ENCODE assay signal across 8 mouse cellular contexts in the genomic region with DNA sequence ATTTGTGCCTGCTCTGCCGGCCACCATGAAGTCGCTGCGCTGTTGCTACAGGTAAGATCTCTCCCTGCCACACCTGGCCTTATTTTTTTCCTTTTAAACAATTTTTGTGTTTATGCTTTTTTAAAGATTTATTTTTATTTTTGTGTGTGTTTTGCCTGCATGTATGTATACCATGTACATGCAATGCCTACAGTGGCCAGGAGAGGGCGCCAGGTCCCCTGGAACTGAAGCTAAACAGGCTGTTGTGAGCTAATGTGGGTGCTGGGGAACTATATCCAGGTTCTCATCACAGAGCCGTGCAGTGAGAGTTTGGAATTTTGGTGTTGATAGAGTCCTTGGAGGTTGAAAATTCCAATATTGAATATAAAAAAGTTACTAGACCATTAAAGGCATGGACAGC. TPM values are rescaled to one million over a fixed set of nuclear protein-coding genes. Genes with fewer than 3 reads are reported as not detected.
A peak's percentile ranks its signal among the peaks of the same experiment; 100 is the strongest.
DNase-seq lines count a peak whose midpoint lies in the region; ATAC-seq and TF ChIP-seq lines count a peak whose summit lies in the region.

No protein-coding gene starts in this region.

- no peak for TF ChIP-seq EP300 in liver, embryonic 14.5 days (IDR thresholded peaks at IDR 0.05; ENCODE audit: low read depth)

- no peak overlapping the region for H3K4me2 ChIP-seq in forebrain, embryonic 14.5 days (ENCODE audit: low read length)
- H3K4me2 ChIP-seq in forebrain, embryonic 16.5 days (ENCODE audit: low read length): no peak overlapping the region
- no peak overlapping the region for H3K4me2 ChIP-seq in midbrain, embryonic 13.5 days (replicated peaks)
- H3K4me2 ChIP-seq in liver, embryonic 14.5 days (ENCODE audit: low read depth): no peak overlapping the region

- H3K9me3 ChIP-seq in forebrain, embryonic 14.5 days (replicated peaks; ENCODE audit: control insufficient read depth, low read length): no peaks in the 10 kb centered on the region
- no peaks in the 10 kb centered on the region for H3K9me3 ChIP-seq in forebrain, embryonic 16.5 days (ENCODE audit: control insufficient read depth, low read length)
- no peaks in the 10 kb centered on the region; the same call in 1 of the 2 replicates for H3K9me3 ChIP-seq in midbrain, embryonic 10.5 days (replicated peaks)
- no peaks in the 10 kb centered on the region for H3K9me3 ChIP-seq in midbrain, embryonic 13.5 days
- H3K9me3 ChIP-seq in liver, embryonic 14.5 days (ENCODE audit: control insufficient read depth, low read length): no peaks in the 10 kb centered on the region

- no peak overlapping the region for H3K9ac ChIP-seq in forebrain, embryonic 14.5 days (ENCODE audit: low read length)
- H3K9ac ChIP-seq in forebrain, embryonic 16.5 days (replicated peaks; ENCODE audit: low read depth, low read length): no peak overlapping the region
- H3K9ac ChIP-seq in midbrain, embryonic 13.5 days (replicated peaks): no peak overlapping the region
- no peak overlapping the region for H3K9ac ChIP-seq in liver, embryonic 14.5 days (replicated peaks)

- no peak overlapping the region for H3K4me3 ChIP-seq in forebrain, embryonic 14.5 days (ENCODE audit: low read depth, low read length)
- H3K4me3 ChIP-seq in forebrain, embryonic 16.5 days (replicated peaks; ENCODE audit: low read length): no peak overlapping the region
- H3K4me3 ChIP-seq in midbrain, embryonic 10.5 days: no peak overlapping the region
- H3K4me3 ChIP-seq in midbrain, embryonic 13.5 days (replicated peaks): no peak overlapping the region
- H3K4me3 ChIP-seq in liver, embryonic 14.5 days (ENCODE audit: insufficient read depth in 1 of 2, low read depth in 2 of 2, low read length in 2 of 2): no peak overlapping the region

- DNase-seq in forebrain, embryonic 14.5 days (ENCODE audit: low spot score): peak; percentile 10
- peak; percentile 33 for DNase-seq in midbrain, embryonic 10.5 days (ENCODE audit: low spot score)
- DNase-seq in brain, adult 2 months (ENCODE audit: low read depth, low spot score): peak; percentile 37
- peak in 1 of 3 experiments; percentile 10 for DNase-seq in liver, embryonic 14.5 days (ENCODE audit: low read depth in 3 of 3, low spot score in 3 of 3)
- DNase-seq in thymus, postnatal 25 days: peak; percentile 41
- DNase-seq in heart, postnatal 25 days (ENCODE audit: low spot score): no peak

- ATAC-seq in forebrain, embryonic 14.5 days: no peak
- no peak for ATAC-seq in forebrain, embryonic 16.5 days
- no peak for ATAC-seq in midbrain, embryonic 13.5 days
- ATAC-seq in liver, embryonic 14.5 days (ENCODE audit: insufficient read depth): no peak

- intact Hi-C loops in heart, postnatal 25 days (cut with DNase I): no loop called here

- H3K27ac ChIP-seq in forebrain, embryonic 14.5 days (ENCODE audit: low read depth, low read length): no peak overlapping the region
- no peak overlapping the region for H3K27ac ChIP-seq in forebrain, embryonic 16.5 days (ENCODE audit: low read length)
- H3K27ac ChIP-seq in midbrain, embryonic 10.5 days (replicated peaks): no peak overlapping the region
- no peak overlapping the region for H3K27ac ChIP-seq in midbrain, embryonic 13.5 days
- H3K27ac ChIP-seq in liver, embryonic 14.5 days: no peak overlapping the region

- TF ChIP-seq CTCF in liver, embryonic 14.5 days (IDR thresholded peaks at IDR 0.05; ENCODE audit: low read depth): peak; percentile 92

- 70% methylated on average over 5 of the region's 5 CpGs for WGBS in forebrain, embryonic 14.5 days
- WGBS in forebrain, embryonic 16.5 days: 71% methylated on average over 5 of the region's 5 CpGs
- 74% methylated on average over 5 of the region's 5 CpGs for WGBS in midbrain, embryonic 10.5 days
- WGBS in midbrain, embryonic 13.5 days: 67% methylated on average over 5 of the region's 5 CpGs
- WGBS in liver, embryonic 14.5 days (ENCODE audit: insufficient replicate concordance): 63% methylated on average over 5 of the region's 5 CpGs

- H3K4me1 ChIP-seq in forebrain, embryonic 14.5 days (ENCODE audit: control insufficient read depth, insufficient read depth, low read length): no peaks in the 10 kb centered on the region
- no peaks in the 10 kb centered on the region for H3K4me1 ChIP-seq in forebrain, embryonic 16.5 days (replicated peaks; ENCODE audit: control insufficient read depth, insufficient read depth, low read length)
- no peaks in the 10 kb centered on the region for H3K4me1 ChIP-seq in midbrain, embryonic 10.5 days
- H3K4me1 ChIP-seq in midbrain, embryonic 13.5 days (replicated peaks): no peaks in the 10 kb centered on the region
- H3K4me1 ChIP-seq in liver, embryonic 14.5 days (replicated peaks; ENCODE audit: control insufficient read depth in 2 of 2, insufficient read depth in 2 of 2, low read length in 1 of 2): no peaks in the 10 kb centered on the region

- no peaks in the 10 kb centered on the region for H3K27me3 ChIP-seq in forebrain, embryonic 14.5 days (replicated peaks; ENCODE audit: control insufficient read depth, insufficient read depth, low read length)
- H3K27me3 ChIP-seq in forebrain, embryonic 16.5 days (replicated peaks; ENCODE audit: control insufficient read depth, insufficient read depth, low read length): no peaks in the 10 kb centered on the region
- H3K27me3 ChIP-seq in midbrain, embryonic 10.5 days (ENCODE audit: low read depth, poor library complexity, severe bottlenecking): no peaks in the 10 kb centered on the region
- no peaks in the 10 kb centered on the region for H3K27me3 ChIP-seq in midbrain, embryonic 13.5 days
- H3K27me3 ChIP-seq in liver, embryonic 14.5 days (ENCODE audit: control insufficient read depth, insufficient read depth, low read length): no peaks in the 10 kb centered on the region

- H3K36me3 ChIP-seq in forebrain, embryonic 14.5 days (ENCODE audit: control insufficient read depth, insufficient read depth, low read length): peaks cover 58% of the 10 kb centered on the region
- H3K36me3 ChIP-seq in forebrain, embryonic 16.5 days (ENCODE audit: control insufficient read depth, insufficient read depth): peaks cover 41% of the 10 kb centered on the region
- H3K36me3 ChIP-seq in midbrain, embryonic 10.5 days: peaks cover 85% of the 10 kb centered on the region
- H3K36me3 ChIP-seq in midbrain, embryonic 13.5 days: peaks cover 84% of the 10 kb centered on the region
- H3K36me3 ChIP-seq in liver, embryonic 14.5 days (replicated peaks; ENCODE audit: control insufficient read depth, insufficient read depth, low read depth): peaks cover 28% of the 10 kb centered on the region

RNA-seq across cellular contexts. Expression of gene Pdcd5, which starts 18.8 kb away (rescaled TPM):
- 232 and 268 TPM in 2 replicates for polyA plus RNA-seq in forebrain, embryonic 14.5 days (2014; fragmentation: Nextera tagmentation; extraction: Ambion mirVana)
- polyA plus RNA-seq in forebrain, embryonic 16.5 days (2015; fragmentation: Nextera tagmentation; extraction: Ambion mirVana): 200 and 235 TPM in 2 replicates
- polyA plus RNA-seq in midbrain, embryonic 10.5 days (2016; fragmentation: Nextera tagmentation; extraction: Ambion mirVana): 307 and 342 TPM in 2 replicates
- 232 and 248 TPM in 2 replicates for polyA plus RNA-seq in midbrain, embryonic 13.5 days (2015; fragmentation: Nextera tagmentation; extraction: Ambion mirVana)
- polyA plus RNA-seq in liver, embryonic 14.5 days (2012; rRNA removed): 30.5 and 85.7 TPM in 2 replicates
- polyA plus RNA-seq in liver, embryonic 14.5 days (2014; fragmentation: Nextera tagmentation; extraction: Ambion mirVana): 151 and 161 TPM in 2 replicates
- total RNA-seq in heart, postnatal 25 days (2021): 100 to 1,000 TPM in 1 of 2 experiments, 10 to 100 TPM in 1; 95.0 to 104 TPM

RNA-seq across cellular contexts. Expression of gene Ankrd27, which starts 42.5 kb away (rescaled TPM):
- polyA plus RNA-seq in forebrain, embryonic 14.5 days (2014; fragmentation: Nextera tagmentation; extraction: Ambion mirVana): 21.8 and 26.3 TPM in 2 replicates
- polyA plus RNA-seq in forebrain, embryonic 16.5 days (2015; fragmentation: Nextera tagmentation; extraction: Ambion mirVana): 35.7 and 38.9 TPM in 2 replicates
- 37.7 and 39.2 TPM in 2 replicates for polyA plus RNA-seq in midbrain, embryonic 10.5 days (2016; fragmentation: Nextera tagmentation; extraction: Ambion mirVana)
- polyA plus RNA-seq in midbrain, embryonic 13.5 days (2015; fragmentation: Nextera tagmentation; extraction: Ambion mirVana): 18.7 and 19.3 TPM in 2 replicates
- 11.6 and 13.5 TPM in 2 replicates for polyA plus RNA-seq in liver, embryonic 14.5 days (2012; rRNA removed)
- 20.9 and 22.8 TPM in 2 replicates for polyA plus RNA-seq in liver, embryonic 14.5 days (2014; fragmentation: Nextera tagmentation; extraction: Ambion mirVana)
- total RNA-seq in heart, postnatal 25 days (2021): 10 to 100 TPM; 12.3 to 12.6 TPM

RNA-seq across cellular contexts. Expression of gene Rgs9bp, which starts 43.1 kb away (rescaled TPM):
- polyA plus RNA-seq in forebrain, embryonic 14.5 days (2014; fragmentation: Nextera tagmentation; extraction: Ambion mirVana): 0.08 and 0.12 TPM in 2 replicates
- 0.11 and 0.22 TPM in 2 replicates for polyA plus RNA-seq in forebrain, embryonic 16.5 days (2015; fragmentation: Nextera tagmentation; extraction: Ambion mirVana)
- 0.29 and 0.64 TPM in 2 replicates for polyA plus RNA-seq in midbrain, embryonic 10.5 days (2016; fragmentation: Nextera tagmentation; extraction: Ambion mirVana)
- 0.05 and 0.13 TPM in 2 replicates for polyA plus RNA-seq in midbrain, embryonic 13.5 days (2015; fragmentation: Nextera tagmentation; extraction: Ambion mirVana)
- polyA plus RNA-seq in liver, embryonic 14.5 days (2012; rRNA removed): 0.08 and 0.11 TPM in 2 replicates
- 0.03 and 0.05 TPM in 2 replicates for polyA plus RNA-seq in liver, embryonic 14.5 days (2014; fragmentation: Nextera tagmentation; extraction: Ambion mirVana)
- total RNA-seq in heart, postnatal 25 days (2021): under 1 TPM; 0.03 to 0.06 TPM
